Mouse (Mus musculus): ENCODE results near the gene Spag5. TPM values are rescaled to one million over a fixed set of nuclear protein-coding genes. Genes with fewer than 3 reads are reported as not detected.
"Not testable (repeated sequence)": the region's sequence is repeated elsewhere in the genome, so short reads cannot be mapped to it uniquely, and the experiment has no call there.

The Spag5 gene
- polyA plus RNA-seq (2015; fragmentation: Nextera tagmentation; extraction: Ambion mirVana) = 41.7 and 48.6 TPM in 2 replicates

DNA sequence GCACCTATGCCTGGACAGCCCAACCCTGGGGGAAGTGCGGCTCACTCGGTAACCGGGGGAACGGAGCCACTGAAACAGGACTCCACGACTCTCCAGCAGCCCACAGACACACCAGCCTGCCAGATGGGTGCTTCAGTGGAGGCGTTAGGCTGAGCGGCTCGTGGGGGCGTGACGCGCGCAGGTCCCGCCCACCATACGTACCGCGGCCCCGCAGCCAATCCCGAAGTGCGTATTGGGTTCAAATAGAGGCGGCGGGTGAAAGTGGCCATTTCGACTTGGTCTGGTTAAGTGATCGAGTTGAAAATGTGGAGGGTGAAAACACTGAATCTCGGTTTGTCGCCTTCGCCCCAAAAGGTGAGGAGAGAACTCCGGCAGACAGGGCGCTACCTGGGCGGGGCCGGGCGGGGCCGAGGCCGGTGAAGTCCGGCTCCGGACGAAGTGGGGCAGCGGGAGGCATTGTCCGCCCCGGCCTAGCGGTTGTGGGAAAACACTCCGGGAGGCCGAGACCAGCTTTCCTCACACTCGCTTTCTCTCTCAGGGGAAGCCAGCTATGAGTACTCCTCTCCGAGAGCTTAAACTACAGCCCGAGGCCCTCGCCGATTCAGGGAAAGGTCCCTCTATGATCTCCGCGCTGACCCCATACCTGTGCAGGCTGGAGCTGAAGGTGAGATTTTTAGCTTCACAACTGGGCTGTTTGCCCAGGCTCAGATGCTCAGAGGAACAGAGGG is at the start of gene Spag5:
Gene Spag5 (plus strand): TSS at position 173 of the 728 bp plus-strand sequence.
- peak within 1 kb of the TSS; percentile 55 for H3K4me2 ChIP-seq (replicated peaks; ENCODE audit: low read depth, low read length)
- H3K9ac ChIP-seq (replicated peaks; ENCODE audit: low read length) = peak within 1 kb of the TSS; percentile 77
- ATAC-seq (ENCODE audit: low FRiP score, low TSS enrichment) = peak; percentile 99
- under 1% methylated on average over 49 of the region's 49 CpGs for WGBS
- peaks cover 22% of the 10 kb centered on the region; the same call in 1 of the 2 replicates for H3K36me3 ChIP-seq (ENCODE audit: insufficient read depth, low read length)
- peak within 1 kb of the TSS; percentile 76 for H3K4me3 ChIP-seq (ENCODE audit: low read length)
- H3K4me1 ChIP-seq (ENCODE audit: insufficient read depth, low read length) = 0 out of 2 replicates have a peak, but pooled peaks cover 13% of the 10 kb centered on the region
- H3K27me3 ChIP-seq (ENCODE audit: insufficient read depth, low read length) = no peaks in the 10 kb centered on the region
- peak within 1 kb of the TSS; percentile 73 for H3K27ac ChIP-seq (ENCODE audit: low read length)
- no peaks in the 10 kb centered on the region for H3K9me3 ChIP-seq (ENCODE audit: low read length)

DNA sequence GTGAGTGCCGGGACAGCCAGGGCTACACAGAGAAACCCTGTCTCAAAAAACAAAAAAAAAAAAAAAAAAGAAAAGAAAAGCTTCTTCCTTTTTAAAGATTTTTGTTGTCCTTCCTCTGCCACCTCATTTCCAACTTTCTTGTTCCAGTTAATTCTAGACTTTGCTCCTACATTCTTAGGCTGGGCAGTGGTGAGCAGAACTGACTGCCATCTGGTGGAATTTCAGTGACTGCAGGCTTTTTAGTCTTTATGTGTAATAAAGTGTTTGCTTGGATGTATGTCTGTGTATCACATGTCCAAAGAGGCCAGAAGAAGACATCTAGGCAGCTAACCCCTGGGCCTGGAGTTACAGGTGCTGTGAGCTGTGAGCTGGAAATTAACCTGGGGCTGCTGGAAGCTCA is 44.7 kb upstream of the Spag5 start:
- no peak overlapping the region for H3K4me3 ChIP-seq (ENCODE audit: low read length)
- 88% methylated on average over 1 of the region's 1 CpGs for WGBS
- ATAC-seq (ENCODE audit: low FRiP score, low TSS enrichment) = no peak
- peaks cover 7% of the 10 kb centered on the region; the same call in 1 of the 2 replicates for H3K27me3 ChIP-seq (ENCODE audit: insufficient read depth, low read length)
- no peak overlapping the region for H3K4me2 ChIP-seq (replicated peaks; ENCODE audit: low read depth, low read length)
- H3K9me3 ChIP-seq (ENCODE audit: low read length) = no peaks in the 10 kb centered on the region
- H3K4me1 ChIP-seq (ENCODE audit: insufficient read depth, low read length) = no peaks in the 10 kb centered on the region
- H3K27ac ChIP-seq (ENCODE audit: low read length) = no peak overlapping the region
- H3K36me3 ChIP-seq (ENCODE audit: insufficient read depth, low read length) = peaks cover 20% of the 10 kb centered on the region
- H3K9ac ChIP-seq (replicated peaks; ENCODE audit: low read length) = no peak overlapping the region

DNA sequence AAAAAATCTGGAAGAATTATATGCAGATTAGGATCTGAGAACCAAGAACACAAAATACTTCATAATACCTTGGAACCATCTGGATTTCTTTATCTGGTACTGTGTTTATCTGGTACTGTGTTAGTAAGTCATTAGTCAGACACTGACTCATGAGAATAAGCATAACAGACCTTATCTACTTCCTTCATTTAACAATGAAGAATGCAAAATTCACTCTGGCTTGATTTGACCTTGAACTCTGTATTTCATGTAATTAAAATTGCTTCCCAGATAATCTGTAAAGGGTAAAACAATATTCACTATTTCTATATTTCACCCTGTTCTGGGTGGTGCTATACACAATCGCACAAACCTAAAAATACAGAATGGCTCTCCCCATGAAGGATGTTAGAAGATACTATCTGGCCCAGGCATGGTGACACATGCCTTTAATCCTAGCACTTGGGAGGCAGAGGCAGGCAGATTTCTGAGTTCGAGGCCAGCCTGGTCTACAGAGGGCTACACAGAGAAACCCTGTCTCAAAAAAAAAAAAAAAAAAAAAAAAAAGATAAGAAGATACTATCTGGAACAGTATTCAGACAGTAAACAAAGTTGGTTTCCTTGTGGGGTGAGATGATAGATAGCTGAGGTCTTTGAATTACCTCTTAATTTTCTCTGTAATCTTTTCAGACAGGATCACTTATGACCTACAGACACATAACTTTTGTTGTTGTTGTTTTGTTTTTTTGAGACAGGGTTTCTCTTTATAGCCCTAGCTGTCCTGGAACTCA is 40.7 kb upstream of the Spag5 start:
- peaks cover 25% of the 10 kb centered on the region for H3K36me3 ChIP-seq (ENCODE audit: insufficient read depth, low read length)
- peak overlapping the region; percentile 88 for H3K4me3 ChIP-seq (ENCODE audit: low read length)
- peaks cover 7% of the 10 kb centered on the region; the same call in 1 of the 2 replicates for H3K27me3 ChIP-seq (ENCODE audit: insufficient read depth, low read length)
- ATAC-seq (ENCODE audit: low FRiP score, low TSS enrichment) = no peak
- peaks cover 15% of the 10 kb centered on the region for H3K4me1 ChIP-seq (ENCODE audit: insufficient read depth, low read length)
- no peak overlapping the region for H3K27ac ChIP-seq (ENCODE audit: low read length)
- H3K9me3 ChIP-seq (ENCODE audit: low read length) = no peaks in the 10 kb centered on the region
- no peak overlapping the region for H3K9ac ChIP-seq (replicated peaks; ENCODE audit: low read length)
- 94% methylated on average over 2 of the region's 2 CpGs for WGBS
- H3K4me2 ChIP-seq (replicated peaks; ENCODE audit: low read depth, low read length) = peak overlapping the region; percentile 72

DNA sequence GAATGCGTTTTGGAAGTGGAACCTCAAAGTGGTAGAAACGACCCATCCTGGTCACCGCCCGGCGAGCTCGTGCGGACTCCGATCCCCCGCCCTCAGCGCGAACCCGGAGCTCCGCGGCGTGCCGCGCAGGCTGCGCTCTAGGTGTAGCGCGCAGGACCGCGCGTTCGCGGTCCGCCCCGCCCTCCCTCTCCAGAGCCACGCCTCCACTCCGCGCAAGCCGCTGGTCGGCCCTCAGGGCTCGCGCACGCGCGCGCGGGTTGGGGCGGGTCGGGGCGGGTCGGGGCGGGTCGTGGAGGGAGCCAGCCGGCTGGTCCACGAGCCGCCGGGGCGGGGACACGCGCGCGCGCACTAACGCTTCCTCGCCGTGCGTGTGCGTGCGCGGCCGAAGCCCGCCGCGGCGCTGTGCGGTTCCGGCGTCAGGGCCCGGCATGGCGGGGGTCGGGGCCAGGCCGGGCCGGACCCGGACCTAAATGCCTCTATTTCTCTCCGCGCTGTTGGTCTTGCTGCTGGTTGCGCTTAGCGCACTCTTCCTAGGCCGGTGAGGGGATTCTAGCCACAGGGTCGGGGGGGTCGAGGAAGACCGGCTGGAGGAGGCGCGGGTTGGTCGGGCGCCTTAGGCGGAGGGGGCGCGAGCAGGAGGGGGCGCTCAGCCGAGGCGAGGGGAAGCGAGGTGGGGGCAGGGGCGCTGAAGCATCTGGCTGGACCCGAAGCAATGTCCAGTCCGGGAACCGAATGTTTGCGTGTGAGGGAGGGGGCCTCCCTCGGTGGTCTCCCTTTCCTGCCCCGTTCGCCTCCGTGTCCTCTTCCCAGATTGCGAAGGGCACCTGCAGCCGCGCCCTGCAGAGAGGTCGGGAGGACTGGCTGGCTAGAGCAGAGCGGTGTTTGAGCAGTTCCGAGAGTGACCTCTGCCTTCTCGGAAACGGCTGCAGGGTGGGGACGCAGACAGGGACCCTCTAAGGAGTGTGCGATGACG is 39.7 kb upstream of the Spag5 start, which contains the start of gene 2610507B11Rik:
Gene 2610507B11Rik (plus strand): TSS at position 373 of the 973 bp plus-strand sequence.
- H3K4me1 ChIP-seq (ENCODE audit: insufficient read depth, low read length) = peaks cover 15% of the 10 kb centered on the region
- H3K36me3 ChIP-seq (ENCODE audit: insufficient read depth, low read length) = peaks cover 32% of the 10 kb centered on the region
- H3K27me3 ChIP-seq (ENCODE audit: insufficient read depth, low read length) = peaks cover 7% of the 10 kb centered on the region; the same call in 1 of the 2 replicates
- H3K4me3 ChIP-seq (ENCODE audit: low read length) = peak within 1 kb of the TSS; percentile 88
- peak within 1 kb of the TSS; percentile 92 for H3K27ac ChIP-seq (ENCODE audit: low read length)
- no peaks in the 10 kb centered on the region for H3K9me3 ChIP-seq (ENCODE audit: low read length)
- peak; percentile 97 for ATAC-seq (ENCODE audit: low FRiP score, low TSS enrichment)
- WGBS = under 1% methylated on average over 97 of the region's 115 CpGs
- H3K9ac ChIP-seq (replicated peaks; ENCODE audit: low read length) = peak within 1 kb of the TSS; percentile 86
- peak within 1 kb of the TSS; percentile 72 for H3K4me2 ChIP-seq (replicated peaks; ENCODE audit: low read depth, low read length)

DNA sequence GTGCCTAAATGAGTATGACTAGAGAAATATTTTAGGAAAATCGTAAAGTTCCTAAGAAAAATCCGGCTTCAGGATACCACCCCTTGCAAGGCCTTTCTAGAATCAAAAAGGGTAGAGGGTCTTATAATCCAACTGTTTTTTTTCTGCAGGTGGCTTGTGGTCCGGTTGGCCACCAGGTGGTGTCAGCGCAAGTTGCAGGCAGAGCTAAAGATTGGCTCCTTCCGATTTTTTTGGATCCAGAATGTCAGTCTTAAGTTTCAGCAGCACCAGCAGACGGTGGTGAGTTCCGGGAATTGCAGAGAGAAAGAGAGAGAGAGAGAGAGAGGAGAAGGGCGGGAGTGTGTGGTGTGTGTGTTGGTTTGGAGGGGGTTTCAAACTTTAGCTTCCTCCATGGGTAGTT is 38.8 kb upstream of the Spag5 start:
- Histone ChIP-seq H3K27me3 (ENCODE audit: insufficient read depth, low read length) (peaks cover 7% of the 10 kb centered on the region; the same call in 1 of the 2 replicates), H3K27ac (ENCODE audit: low read length) (no peak overlapping the region), H3K9ac (replicated peaks; ENCODE audit: low read length) (peak overlapping the region; percentile 41), H3K36me3 (ENCODE audit: insufficient read depth, low read length) (peaks cover 39% of the 10 kb centered on the region), H3K4me1 (ENCODE audit: insufficient read depth, low read length) (peaks cover 15% of the 10 kb centered on the region), H3K9me3 (ENCODE audit: low read length) (no peaks in the 10 kb centered on the region), H3K4me2 (replicated peaks; ENCODE audit: low read depth, low read length) (peak overlapping the region; percentile 72), H3K4me3 (ENCODE audit: low read length) (peak overlapping the region; percentile 88)
- WGBS = 3% methylated on average over 8 of the region's 8 CpGs
- no peak for ATAC-seq (ENCODE audit: low FRiP score, low TSS enrichment)

DNA sequence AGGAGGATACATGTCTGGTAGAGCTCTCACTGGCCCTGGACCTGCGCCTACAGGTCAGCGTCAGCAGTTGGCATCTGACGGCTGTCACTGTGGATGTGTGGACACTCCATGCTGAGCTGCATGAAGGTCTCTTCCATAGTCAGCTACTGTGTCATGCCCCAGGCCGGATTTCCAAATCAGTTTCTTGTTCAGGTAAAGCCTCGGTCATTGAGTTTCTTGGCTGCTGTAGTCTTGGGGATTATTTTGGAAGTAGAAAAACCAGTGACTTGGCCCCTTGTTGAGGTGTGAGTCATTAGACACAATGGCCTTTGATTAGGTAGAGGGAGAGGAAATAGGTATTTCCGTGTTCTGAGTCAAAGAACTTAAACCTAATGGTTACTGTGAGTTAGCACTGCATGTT is 35.8 kb upstream of the Spag5 start:
- no peak for ATAC-seq (ENCODE audit: low FRiP score, low TSS enrichment)
- Histone ChIP-seq H3K4me2 (replicated peaks; ENCODE audit: low read depth, low read length) (no peak overlapping the region), H3K4me3 (ENCODE audit: low read length) (no peak overlapping the region), H3K9ac (replicated peaks; ENCODE audit: low read length) (no peak overlapping the region), H3K27ac (ENCODE audit: low read length) (no peak overlapping the region), H3K4me1 (ENCODE audit: insufficient read depth, low read length) (peaks cover 15% of the 10 kb centered on the region), H3K9me3 (ENCODE audit: low read length) (no peaks in the 10 kb centered on the region), H3K36me3 (ENCODE audit: insufficient read depth, low read length) (peaks cover 64% of the 10 kb centered on the region), H3K27me3 (ENCODE audit: insufficient read depth, low read length) (no peaks in the 10 kb centered on the region)
- 92% methylated on average over 6 of the region's 6 CpGs for WGBS

DNA sequence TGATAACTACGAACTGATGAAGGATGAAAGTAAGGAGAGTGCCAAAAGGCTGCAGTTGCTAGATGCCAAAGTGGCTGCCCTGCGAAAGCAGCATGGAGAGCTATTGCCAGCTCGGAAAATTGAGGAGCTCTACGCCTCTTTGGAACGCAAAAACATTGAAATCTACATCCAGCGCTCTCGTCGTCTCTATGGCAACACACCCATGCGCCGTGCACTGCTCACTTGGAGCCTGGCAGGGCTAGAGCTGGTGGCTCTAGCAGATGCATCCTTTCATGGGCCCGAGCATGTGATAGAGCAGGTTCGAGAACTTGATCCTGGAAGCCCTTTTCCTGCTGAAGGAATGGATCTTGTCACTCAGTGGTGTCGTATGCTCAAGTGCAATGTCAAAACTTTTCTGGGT is 29.3 kb upstream of the Spag5 start:
- ATAC-seq (ENCODE audit: low FRiP score, low TSS enrichment) = no peak
- 89% methylated on average over 13 of the region's 13 CpGs for WGBS
- H3K27me3 ChIP-seq (ENCODE audit: insufficient read depth, low read length) = no peaks in the 10 kb centered on the region
- H3K4me2 ChIP-seq (replicated peaks; ENCODE audit: low read depth, low read length) = no peak overlapping the region
- peaks cover 85% of the 10 kb centered on the region for H3K36me3 ChIP-seq (ENCODE audit: insufficient read depth, low read length)
- no peaks in the 10 kb centered on the region for H3K4me1 ChIP-seq (ENCODE audit: insufficient read depth, low read length)
- H3K27ac ChIP-seq (ENCODE audit: low read length) = no peak overlapping the region
- H3K4me3 ChIP-seq (ENCODE audit: low read length) = no peak overlapping the region
- no peak overlapping the region for H3K9ac ChIP-seq (replicated peaks; ENCODE audit: low read length)
- H3K9me3 ChIP-seq (ENCODE audit: low read length) = no peaks in the 10 kb centered on the region

DNA sequence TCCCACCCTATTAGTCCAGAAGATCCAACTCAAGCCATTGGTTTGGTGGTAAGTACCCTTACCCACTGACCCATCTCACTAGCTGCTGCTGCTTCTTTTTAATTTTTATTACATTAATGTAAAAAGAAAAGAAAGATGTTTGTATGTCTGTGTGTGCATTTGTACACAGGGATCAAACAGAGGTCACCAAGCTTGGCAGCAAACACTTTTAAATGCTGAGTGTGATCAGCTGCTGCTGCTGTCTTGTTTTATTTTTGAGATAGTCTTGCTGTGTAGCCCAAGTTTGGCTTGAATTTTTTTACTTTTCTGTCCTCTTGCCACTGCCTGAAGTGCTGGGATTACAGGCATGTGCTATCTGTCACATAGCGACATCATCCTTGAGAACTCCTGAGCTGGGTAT is 25.7 kb upstream of the Spag5 start:
- Histone ChIP-seq H3K27ac (ENCODE audit: low read length) (no peak overlapping the region), H3K9me3 (ENCODE audit: low read length) (no peaks in the 10 kb centered on the region), H3K4me1 (ENCODE audit: insufficient read depth, low read length) (no peaks in the 10 kb centered on the region), H3K9ac (replicated peaks; ENCODE audit: low read length) (no peak overlapping the region), H3K4me3 (ENCODE audit: low read length) (no peak overlapping the region), H3K27me3 (ENCODE audit: insufficient read depth, low read length) (no peaks in the 10 kb centered on the region), H3K36me3 (ENCODE audit: insufficient read depth, low read length) (peaks cover 89% of the 10 kb centered on the region), H3K4me2 (replicated peaks; ENCODE audit: low read depth, low read length) (no peak overlapping the region)
- ATAC-seq (ENCODE audit: low FRiP score, low TSS enrichment) = no peak
- WGBS = 93% methylated on average over 1 of the region's 1 CpGs

DNA sequence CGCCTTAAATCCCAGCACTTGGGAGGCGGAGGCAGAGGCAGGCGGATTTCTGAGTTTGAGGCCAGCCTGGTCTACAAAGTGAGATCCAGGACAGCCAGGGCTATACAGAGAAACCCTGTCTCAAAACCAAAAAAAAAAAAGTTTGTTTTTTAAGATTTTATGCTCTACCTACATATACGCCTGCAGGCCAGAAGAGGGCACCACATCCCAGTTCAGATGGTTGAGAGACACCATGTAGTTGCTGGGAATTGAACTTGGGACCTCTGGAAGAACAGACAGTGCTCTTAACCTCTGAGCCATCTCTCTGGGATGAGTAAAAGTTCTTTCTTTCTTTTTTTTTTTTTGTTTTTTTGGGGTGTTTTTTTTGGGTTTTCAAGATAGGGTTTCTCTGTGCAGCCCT is 25.2 kb upstream of the Spag5 start:
- not testable (repeated sequence) for H3K4me3 ChIP-seq (ENCODE audit: low read length); H3K9me3 ChIP-seq (ENCODE audit: low read length); H3K27me3 ChIP-seq (ENCODE audit: insufficient read depth, low read length); H3K27ac ChIP-seq (ENCODE audit: low read length); ATAC-seq (ENCODE audit: low FRiP score, low TSS enrichment); H3K4me1 ChIP-seq (ENCODE audit: insufficient read depth, low read length); H3K4me2 ChIP-seq (replicated peaks; ENCODE audit: low read depth, low read length); H3K9ac ChIP-seq (replicated peaks; ENCODE audit: low read length)
- H3K36me3 ChIP-seq (ENCODE audit: insufficient read depth, low read length) = peaks cover 93% of the 10 kb centered on the region
- WGBS = 95% methylated on average over 4 of the region's 4 CpGs

Data from kidney, embryonic 16.5 days (tissue).